Mouse (Mus musculus): Measurements from ENCODE around the gene Fryl. TPM values are rescaled to one million over a fixed set of nuclear protein-coding genes. Genes with fewer than 3 reads are reported as not detected.

The Fryl gene
- polyA plus RNA-seq, 1 experiment from 2014 or later: 53.2 TPM

DNA sequence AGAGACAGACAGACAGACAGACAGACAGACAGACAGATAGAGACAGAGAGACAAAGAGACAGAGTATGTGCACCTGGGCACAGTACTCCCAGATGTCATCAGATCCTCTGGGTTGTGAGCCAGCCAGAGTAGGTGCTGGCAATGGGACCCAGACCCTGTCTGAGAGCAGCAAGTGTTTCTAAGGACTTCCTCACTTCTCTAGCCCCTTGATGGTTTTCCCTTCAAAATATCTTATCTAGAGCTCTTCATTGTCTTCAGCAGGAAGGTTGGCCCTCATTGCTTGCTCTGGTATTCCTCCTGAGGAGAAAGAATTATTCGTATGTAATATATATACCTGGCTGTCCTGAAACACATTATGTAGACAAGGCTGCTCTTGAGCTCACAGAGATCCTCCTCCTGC is 263.9 kb downstream of the Fryl start:
- no peaks in the 10 kb centered on the region for H3K36me3 ChIP-seq (ENCODE audit: control insufficient read depth, insufficient read depth, low read length)
- no peak overlapping the region for H3K4me2 ChIP-seq (replicated peaks; ENCODE audit: low read depth, low read length)
- WGBS: 82% methylated on average over 1 of the region's 1 CpGs
- H3K27me3 ChIP-seq (ENCODE audit: control insufficient read depth, insufficient read depth, low read length): no peaks in the 10 kb centered on the region
- DNase-seq (ENCODE audit: low spot score) (no peak), ATAC-seq (ENCODE audit: low FRiP score) (no peak)
- no peak overlapping the region for H3K4me3 ChIP-seq (ENCODE audit: low read depth, low read length)
- H3K9me3 ChIP-seq (ENCODE audit: control insufficient read depth, low read length): no peaks in the 10 kb centered on the region
- no peak overlapping the region for H3K27ac ChIP-seq (ENCODE audit: low read depth, low read length)
- no peak overlapping the region for H3K9ac ChIP-seq (ENCODE audit: low read depth, low read length)
- H3K4me1 ChIP-seq (replicated peaks; ENCODE audit: control insufficient read depth, insufficient read depth, low read length): peaks cover 6% of the 10 kb centered on the region; the same call in 1 of the 2 replicates

GRCm38 (mm10) chr5:72989756-72990155 is 266.7 kb downstream of the Fryl start:
- no peak for ATAC-seq (ENCODE audit: low FRiP score)
- H3K4me3 ChIP-seq (ENCODE audit: low read depth, low read length): no peak overlapping the region
- no peak overlapping the region for H3K9ac ChIP-seq (ENCODE audit: low read depth, low read length)
- no peak overlapping the region for H3K27ac ChIP-seq (ENCODE audit: low read depth, low read length)
- no peak overlapping the region for H3K4me2 ChIP-seq (replicated peaks; ENCODE audit: low read depth, low read length)
- WGBS: 87% methylated on average over 8 of the region's 8 CpGs
- no peaks in the 10 kb centered on the region for H3K27me3 ChIP-seq (ENCODE audit: control insufficient read depth, insufficient read depth, low read length)
- no peak for DNase-seq (ENCODE audit: low spot score)
- no peaks in the 10 kb centered on the region for H3K9me3 ChIP-seq (ENCODE audit: control insufficient read depth, low read length)
- no peaks in the 10 kb centered on the region for H3K36me3 ChIP-seq (ENCODE audit: control insufficient read depth, insufficient read depth, low read length)
- H3K4me1 ChIP-seq (replicated peaks; ENCODE audit: control insufficient read depth, insufficient read depth, low read length): 0 out of 2 replicates have a peak, but pooled peaks cover 2% of the 10 kb centered on the region

DNA sequence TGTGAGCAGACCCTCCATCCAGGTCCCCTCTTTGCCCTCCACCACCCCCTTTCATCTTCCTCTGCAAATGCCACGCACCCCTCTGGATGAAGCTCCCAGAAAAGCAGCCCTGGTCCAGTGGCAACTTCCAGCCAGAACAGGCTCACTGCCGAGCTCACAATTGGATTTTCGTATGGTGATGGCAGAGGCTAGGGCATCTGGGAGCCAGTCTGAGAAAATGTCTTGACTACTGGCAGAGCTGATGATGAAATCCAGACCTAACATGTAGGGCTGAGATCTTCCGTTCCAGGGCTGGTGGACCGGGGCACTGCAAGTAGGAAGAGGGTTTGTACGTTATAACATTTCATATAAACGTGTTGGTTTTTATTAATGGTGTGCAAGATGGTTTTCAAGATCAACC is 268.6 kb downstream of the Fryl start:
- no peak overlapping the region for H3K9ac ChIP-seq (ENCODE audit: low read depth, low read length)

GRCm38 (mm10) chr5:72984091-72984490 is 272.3 kb downstream of the Fryl start:
- H3K4me2 ChIP-seq (replicated peaks; ENCODE audit: low read depth, low read length): no peak overlapping the region
- no peaks in the 10 kb centered on the region for H3K27me3 ChIP-seq (ENCODE audit: control insufficient read depth, insufficient read depth, low read length)
- H3K9me3 ChIP-seq (ENCODE audit: control insufficient read depth, low read length): no peaks in the 10 kb centered on the region
- WGBS: 8% methylated on average over 2 of the region's 2 CpGs
- H3K4me3 ChIP-seq (ENCODE audit: low read depth, low read length): no peak overlapping the region
- H3K4me1 ChIP-seq (replicated peaks; ENCODE audit: control insufficient read depth, insufficient read depth, low read length): no peaks in the 10 kb centered on the region
- no peak for ATAC-seq (ENCODE audit: low FRiP score)
- no peak overlapping the region for H3K9ac ChIP-seq (ENCODE audit: low read depth, low read length)
- no peak overlapping the region for H3K27ac ChIP-seq (ENCODE audit: low read depth, low read length)
- peak; percentile 79 for DNase-seq (ENCODE audit: low spot score)
- no peaks in the 10 kb centered on the region for H3K36me3 ChIP-seq (ENCODE audit: control insufficient read depth, insufficient read depth, low read length)

More for the DNA sequence above, 268.6 kb downstream of the Fryl start:
- H3K36me3 ChIP-seq (ENCODE audit: control insufficient read depth, insufficient read depth, low read length): no peaks in the 10 kb centered on the region
- no peak overlapping the region for H3K27ac ChIP-seq (ENCODE audit: low read depth, low read length)
- WGBS: 88% methylated on average over 7 of the region's 7 CpGs
- H3K4me1 ChIP-seq (replicated peaks; ENCODE audit: control insufficient read depth, insufficient read depth, low read length): no peaks in the 10 kb centered on the region
- no peak for DNase-seq (ENCODE audit: low spot score)
- H3K27me3 ChIP-seq (ENCODE audit: control insufficient read depth, insufficient read depth, low read length): no peaks in the 10 kb centered on the region
- H3K9me3 ChIP-seq (ENCODE audit: control insufficient read depth, low read length): no peaks in the 10 kb centered on the region
- H3K4me2 ChIP-seq (replicated peaks; ENCODE audit: low read depth, low read length): no peak overlapping the region
- ATAC-seq (ENCODE audit: low FRiP score): no peak
- H3K4me3 ChIP-seq (ENCODE audit: low read depth, low read length): no peak overlapping the region

- WGBS: 90% methylated on average over 4 of the region's 4 CpGs
- no peak overlapping the region for H3K27ac ChIP-seq (ENCODE audit: low read depth, low read length)
- H3K36me3 ChIP-seq (ENCODE audit: control insufficient read depth, insufficient read depth, low read length): no peaks in the 10 kb centered on the region
- no peaks in the 10 kb centered on the region for H3K4me1 ChIP-seq (replicated peaks; ENCODE audit: control insufficient read depth, insufficient read depth, low read length)
- ATAC-seq (ENCODE audit: low FRiP score) (no peak), DNase-seq (ENCODE audit: low spot score) (no peak)
- no peaks in the 10 kb centered on the region for H3K9me3 ChIP-seq (ENCODE audit: control insufficient read depth, low read length)
- H3K9ac ChIP-seq (ENCODE audit: low read depth, low read length): no peak overlapping the region
- H3K4me2 ChIP-seq (replicated peaks; ENCODE audit: low read depth, low read length): no peak overlapping the region
- H3K4me3 ChIP-seq (ENCODE audit: low read depth, low read length): no peak overlapping the region
- no peaks in the 10 kb centered on the region for H3K27me3 ChIP-seq (ENCODE audit: control insufficient read depth, insufficient read depth, low read length)
These were observed 279.9 kb downstream of the Fryl start for GRCm38 (mm10) chr5:72976539-72976938.

- Histone ChIP-seq H3K4me1 (replicated peaks; ENCODE audit: control insufficient read depth, insufficient read depth, low read length) (no peaks in the 10 kb centered on the region), H3K36me3 (ENCODE audit: control insufficient read depth, insufficient read depth, low read length) (no peaks in the 10 kb centered on the region), H3K4me3 (ENCODE audit: low read depth, low read length) (no peak overlapping the region), H3K9me3 (ENCODE audit: control insufficient read depth, low read length) (no peaks in the 10 kb centered on the region), H3K9ac (ENCODE audit: low read depth, low read length) (no peak overlapping the region), H3K27me3 (ENCODE audit: control insufficient read depth, insufficient read depth, low read length) (no peaks in the 10 kb centered on the region), H3K4me2 (replicated peaks; ENCODE audit: low read depth, low read length) (no peak overlapping the region), H3K27ac (ENCODE audit: low read depth, low read length) (no peak overlapping the region)
- ATAC-seq (ENCODE audit: low FRiP score) (no peak), DNase-seq (ENCODE audit: low spot score) (no peak)
- 89% methylated on average over 6 of the region's 6 CpGs for WGBS
These were observed 280.4 kb downstream of the Fryl start for GRCm38 (mm10) chr5:72975996-72976395.

DNA sequence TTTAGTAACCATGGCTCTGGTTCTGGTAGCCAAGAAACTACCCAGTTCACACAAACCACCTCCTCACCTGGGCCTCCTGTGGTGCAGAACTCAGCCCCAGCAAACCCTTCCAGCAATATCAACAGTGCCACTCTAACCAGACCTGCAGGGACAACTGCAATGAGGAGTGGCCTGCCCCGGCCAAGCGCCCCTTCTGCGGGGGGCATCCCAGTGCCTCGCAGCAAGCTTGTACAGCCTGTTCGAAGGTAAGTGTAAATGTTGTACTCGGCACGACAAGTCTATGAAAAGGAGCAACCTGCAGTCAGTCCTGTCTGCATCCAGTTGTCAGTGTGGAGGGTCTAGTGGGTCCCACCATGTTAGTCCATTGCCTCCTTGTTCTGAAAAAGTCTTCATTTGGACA is 281.8 kb downstream of the Fryl start, which contains the start of gene Gm10135:
TSS of gene Gm10135 (minus strand) at position 101 of the 400 bp plus-strand sequence.
- no peak within 1 kb of the TSS for H3K27ac ChIP-seq (ENCODE audit: low read depth, low read length)
- DNase-seq (ENCODE audit: low spot score) (no peak), ATAC-seq (ENCODE audit: low FRiP score) (no peak)
- H3K4me2 ChIP-seq (replicated peaks; ENCODE audit: low read depth, low read length): no peak within 1 kb of the TSS
- no peak within 1 kb of the TSS for H3K9ac ChIP-seq (ENCODE audit: low read depth, low read length)
- WGBS: 98% methylated on average over 7 of the region's 7 CpGs
- H3K9me3 ChIP-seq (ENCODE audit: control insufficient read depth, low read length): no peaks in the 10 kb centered on the region
- no peaks in the 10 kb centered on the region for H3K36me3 ChIP-seq (ENCODE audit: control insufficient read depth, insufficient read depth, low read length)
- no peaks in the 10 kb centered on the region for H3K27me3 ChIP-seq (ENCODE audit: control insufficient read depth, insufficient read depth, low read length)
- no peaks in the 10 kb centered on the region for H3K4me1 ChIP-seq (replicated peaks; ENCODE audit: control insufficient read depth, insufficient read depth, low read length)
- H3K4me3 ChIP-seq (ENCODE audit: low read depth, low read length): no peak within 1 kb of the TSS

GRCm38 (mm10) chr5:72972934-72973333 is 283.5 kb downstream of the Fryl start:
- H3K4me2 ChIP-seq (replicated peaks; ENCODE audit: low read depth, low read length): no peak overlapping the region
- no peak for DNase-seq (ENCODE audit: low spot score)
- H3K4me3 ChIP-seq (ENCODE audit: low read depth, low read length): no peak overlapping the region
- H3K27me3 ChIP-seq (ENCODE audit: control insufficient read depth, insufficient read depth, low read length): no peaks in the 10 kb centered on the region
- no peak for ATAC-seq (ENCODE audit: low FRiP score)
- H3K27ac ChIP-seq (ENCODE audit: low read depth, low read length): no peak overlapping the region
- H3K36me3 ChIP-seq (ENCODE audit: control insufficient read depth, insufficient read depth, low read length): 0 out of 2 replicates have a peak, but pooled peaks cover 2% of the 10 kb centered on the region
- H3K9ac ChIP-seq (ENCODE audit: low read depth, low read length): no peak overlapping the region
- WGBS: 64% methylated on average over 5 of the region's 5 CpGs
- H3K4me1 ChIP-seq (replicated peaks; ENCODE audit: control insufficient read depth, insufficient read depth, low read length): no peaks in the 10 kb centered on the region
- no peaks in the 10 kb centered on the region for H3K9me3 ChIP-seq (ENCODE audit: control insufficient read depth, low read length)

DNA sequence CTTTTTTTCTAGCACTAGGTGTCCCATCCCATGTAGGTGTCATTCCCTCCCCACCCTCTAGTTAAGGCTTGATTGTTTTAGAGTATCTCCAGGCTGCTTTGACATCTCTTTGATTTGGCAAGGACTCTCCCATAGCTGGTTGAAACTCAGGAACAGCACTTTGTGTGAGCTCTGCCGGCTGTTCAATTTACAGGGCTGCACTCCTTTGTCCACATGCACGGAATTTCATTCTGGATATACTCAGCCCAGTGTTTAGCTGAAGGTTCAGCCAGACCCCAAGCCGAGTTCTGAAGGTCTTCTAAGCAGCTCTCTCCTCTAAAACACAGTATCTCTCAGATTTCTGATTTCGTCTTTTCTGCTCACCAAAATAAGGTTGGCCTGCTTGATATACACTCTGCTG is 284.0 kb downstream of the Fryl start:
- WGBS: 88% methylated on average over 4 of the region's 4 CpGs
- DNase-seq (ENCODE audit: low spot score) (no peak), ATAC-seq (ENCODE audit: low FRiP score) (no peak)
- H3K27me3 ChIP-seq (ENCODE audit: control insufficient read depth, insufficient read depth, low read length): no peaks in the 10 kb centered on the region
- no peaks in the 10 kb centered on the region for H3K4me1 ChIP-seq (replicated peaks; ENCODE audit: control insufficient read depth, insufficient read depth, low read length)
- no peak overlapping the region for H3K4me2 ChIP-seq (replicated peaks; ENCODE audit: low read depth, low read length)
- H3K27ac ChIP-seq (ENCODE audit: low read depth, low read length): no peak overlapping the region
- H3K4me3 ChIP-seq (ENCODE audit: low read depth, low read length): no peak overlapping the region
- H3K36me3 ChIP-seq (ENCODE audit: control insufficient read depth, insufficient read depth, low read length): 0 out of 2 replicates have a peak, but pooled peaks cover 2% of the 10 kb centered on the region
- H3K9me3 ChIP-seq (ENCODE audit: control insufficient read depth, low read length): no peaks in the 10 kb centered on the region
- no peak overlapping the region for H3K9ac ChIP-seq (ENCODE audit: low read depth, low read length)
